Mouse (Mus musculus): Measurements from ENCODE around the gene Cdsn.
"Not testable (repeated sequence)": the region's sequence is repeated elsewhere in the genome, so short reads cannot be mapped to it uniquely, and the experiment has no call there.

The Cdsn gene

GRCm38 (mm10) chr17:35551881-35552414 is at the start of gene Cdsn:
Gene Cdsn (plus strand): TSS chr17:35552128.
- no peak for DNase-seq

- DNase-seq = no peak
Measured at GRCm38 (mm10) chr17:35502226-35502625, 49.7 kb upstream of the Cdsn start.

GRCm38 (mm10) chr17:35502762-35503161 is 49.2 kb upstream of the Cdsn start:
- DNase-seq = no peak

GRCm38 (mm10) chr17:35503849-35504248 is 48.1 kb upstream of the Cdsn start:
- no peak for DNase-seq

- DNase-seq = no peak
Measured at GRCm38 (mm10) chr17:35504628-35505481, 47.1 kb upstream of the Cdsn start.

- no peak for DNase-seq
Measured at GRCm38 (mm10) chr17:35505776-35506175, 46.2 kb upstream of the Cdsn start, which contains the start of gene Pou5f1. Gene Pou5f1 (plus strand): TSS chr17:35506018.

- DNase-seq = no peak
Measured at GRCm38 (mm10) chr17:35506881-35507280, 45.0 kb upstream of the Cdsn start.

GRCm38 (mm10) chr17:35507556-35508260 is 44.2 kb upstream of the Cdsn start:
- no peak for DNase-seq

- DNase-seq = not testable (repeated sequence)
Measured at GRCm38 (mm10) chr17:35508279-35508678, 43.6 kb upstream of the Cdsn start.

- peak; percentile 24 to 42 for DNase-seq
Measured at GRCm38 (mm10) chr17:35509284-35509683, 42.6 kb upstream of the Cdsn start.

GRCm38 (mm10) chr17:35512916-35513626 is 38.9 kb upstream of the Cdsn start:
- no peak for DNase-seq

- peak; percentile 46 to 83 for DNase-seq
Measured at GRCm38 (mm10) chr17:35513886-35514285, 38.0 kb upstream of the Cdsn start.

GRCm38 (mm10) chr17:35514756-35515155 is 37.2 kb upstream of the Cdsn start:
- DNase-seq = no peak

- DNase-seq = no peak
Measured at GRCm38 (mm10) chr17:35515911-35516640, 35.9 kb upstream of the Cdsn start.

- DNase-seq = peak; percentile 91 to 92
Measured at GRCm38 (mm10) chr17:35516652-35517500, 35.1 kb upstream of the Cdsn start, which contains the start of the genes Tcf19 and Cchcr1. Gene Tcf19 (minus strand): TSS chr17:35516824. Gene Cchcr1 (plus strand): TSS chr17:35517100.

GRCm38 (mm10) chr17:35517526-35517925 is 34.4 kb upstream of the Cdsn start:
- DNase-seq = no peak

- no peak for DNase-seq
Measured at GRCm38 (mm10) chr17:35524354-35524753, 27.6 kb upstream of the Cdsn start.

- DNase-seq = no peak
Measured at GRCm38 (mm10) chr17:35526644-35527043, 25.3 kb upstream of the Cdsn start.

GRCm38 (mm10) chr17:35532360-35532759 is 19.6 kb upstream of the Cdsn start:
- no peak for DNase-seq

GRCm38 (mm10) chr17:35532901-35533300 is 19.0 kb upstream of the Cdsn start, which contains the start of gene Psors1c2:
Gene Psors1c2 (plus strand): TSS chr17:35533201.
- DNase-seq = no peak

GRCm38 (mm10) chr17:35534343-35534742 is 17.6 kb upstream of the Cdsn start:
- DNase-seq = peak; percentile 42 to 69

Measured in spleen, adult 18-20 months (tissue).